Comparison of ENCODE assay signal across 23 mouse cellular contexts in the genomic region with DNA sequence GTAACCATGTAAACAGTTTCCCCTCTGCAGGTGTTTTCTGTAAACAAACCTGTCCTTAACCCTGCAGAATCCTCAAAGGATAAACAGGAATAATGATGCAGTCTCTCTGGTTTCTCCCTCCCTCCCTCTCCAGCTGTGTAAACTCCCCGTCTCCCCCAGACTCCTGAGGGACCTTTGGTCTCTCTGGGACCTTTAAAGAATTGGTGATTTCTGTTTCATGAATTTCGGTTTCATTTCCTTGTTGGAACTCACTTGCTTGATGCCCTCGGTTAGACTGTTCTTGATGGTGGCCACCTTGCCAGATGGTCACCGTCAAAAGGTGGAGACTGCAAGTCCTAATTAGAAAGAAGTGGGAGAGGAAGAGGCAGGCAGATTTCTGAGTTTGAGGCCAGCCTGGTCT.
"Had no signal": no experiment of that assay in that cellular context is flagged by ENCODE, and none has a peak within 500 bp of the region (broad histone marks: within the 10 kb centered on the region; RNA-seq: fewer than 3 reads in every experiment).

No protein-coding gene starts in this region.

- H3K27ac ChIP-seq: kidney, postnatal 0 days; limb, embryonic 12.5 days; limb, embryonic 15.5 days; macrophage; midbrain, embryonic 13.5 days; neural tube, embryonic 13.5 days; stomach, embryonic 15.5 days had no signal

- H3K36me3 ChIP-seq: limb, embryonic 12.5 days; limb, embryonic 15.5 days; midbrain, embryonic 13.5 days; neural tube, embryonic 13.5 days; stomach, embryonic 15.5 days had no signal

- ATAC-seq: liver, postnatal 0 days; lung, postnatal 0 days; midbrain, embryonic 13.5 days; midbrain, embryonic 16.5 days had no signal

- H3K27me3 ChIP-seq: limb, embryonic 12.5 days; limb, embryonic 15.5 days; midbrain, embryonic 13.5 days; neural tube, embryonic 13.5 days; stomach, embryonic 15.5 days had no signal

- H3K4me2 ChIP-seq: limb, embryonic 12.5 days; limb, embryonic 15.5 days; liver, embryonic 11.5 days; lung, embryonic 14.5 days; midbrain, embryonic 13.5 days; neural tube, embryonic 13.5 days; stomach, embryonic 15.5 days had no signal

- H3K9ac ChIP-seq: limb, embryonic 12.5 days; limb, embryonic 15.5 days; liver, embryonic 14.5 days; liver, postnatal 0 days; lung, embryonic 14.5 days; midbrain, embryonic 13.5 days; neural tube, embryonic 13.5 days; stomach, embryonic 15.5 days had no signal

- H3K9me3 ChIP-seq: limb, embryonic 12.5 days; limb, embryonic 15.5 days; midbrain, embryonic 13.5 days; neural tube, embryonic 13.5 days; stomach, embryonic 15.5 days had no signal

- DNase-seq: kidney, adult 18-20 months; kidney, adult 9 months; kidney, postnatal 36 days; left cerebral cortex, postnatal 4 days; liver, postnatal 0 days; right cerebral cortex, adult 18-20 months; right cerebral cortex, postnatal 14 days; right cerebral cortex, postnatal 4 days; spleen, adult 18-20 months; thymus, postnatal 25 days had no signal

- H3K4me3 ChIP-seq: limb, embryonic 12.5 days; limb, embryonic 15.5 days; midbrain, embryonic 13.5 days; myocyte; neural tube, embryonic 13.5 days; stomach, embryonic 15.5 days had no signal

- H3K4me1 ChIP-seq: limb, embryonic 12.5 days; limb, embryonic 15.5 days; midbrain, embryonic 13.5 days; neural tube, embryonic 13.5 days had no signal
